Mouse (Mus musculus): ENCODE measurements at regions not wholly inside any gene's neighbourhood (a gene's known extent, or its start where the extent isn't known, plus 50 kb on each side); places are given as distances from the start of the nearest gene placed in this dataset.

DNA sequence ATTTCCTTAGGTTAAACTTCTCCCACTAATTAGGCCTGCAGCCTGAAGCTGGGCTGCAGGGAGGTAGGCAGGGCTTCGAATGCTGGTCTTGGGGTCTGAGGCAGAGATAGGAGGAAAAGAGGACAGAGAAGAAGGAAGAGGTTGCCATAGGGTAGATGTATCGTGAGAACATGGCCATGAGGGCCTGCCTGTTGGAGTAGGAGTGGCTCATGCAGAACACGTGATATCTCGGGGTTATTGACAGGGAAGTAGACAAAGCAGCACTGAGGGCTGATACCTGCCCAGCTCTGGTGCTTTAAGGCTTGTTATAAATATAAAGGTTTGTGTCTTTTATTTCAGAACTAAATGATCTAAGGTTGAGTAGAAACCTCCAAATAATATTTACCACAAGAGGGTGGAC, 628.9 kb downstream of the Zfp706 start:
- no peak for DNase-seq

DNA sequence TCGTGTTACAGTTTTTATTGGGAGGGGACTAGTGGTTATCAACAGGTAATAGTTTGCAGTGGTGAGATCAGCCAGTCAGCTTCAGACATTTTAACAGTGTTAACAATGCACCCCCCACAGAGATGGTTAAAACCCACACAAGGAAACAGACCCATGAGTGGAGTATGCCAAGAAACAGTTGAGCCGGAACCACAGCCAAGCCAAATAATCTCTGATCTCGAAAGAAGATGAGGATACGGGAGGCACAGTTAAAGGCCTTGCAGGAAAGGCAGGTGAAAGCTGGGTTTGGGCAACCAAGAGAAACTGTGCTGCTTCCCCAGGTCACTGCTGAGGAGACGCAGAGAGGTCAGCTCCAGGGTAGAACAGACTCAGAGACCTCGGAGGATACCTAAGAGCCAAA, 631.0 kb downstream of the Zfp706 start:
- no peak for DNase-seq

DNA sequence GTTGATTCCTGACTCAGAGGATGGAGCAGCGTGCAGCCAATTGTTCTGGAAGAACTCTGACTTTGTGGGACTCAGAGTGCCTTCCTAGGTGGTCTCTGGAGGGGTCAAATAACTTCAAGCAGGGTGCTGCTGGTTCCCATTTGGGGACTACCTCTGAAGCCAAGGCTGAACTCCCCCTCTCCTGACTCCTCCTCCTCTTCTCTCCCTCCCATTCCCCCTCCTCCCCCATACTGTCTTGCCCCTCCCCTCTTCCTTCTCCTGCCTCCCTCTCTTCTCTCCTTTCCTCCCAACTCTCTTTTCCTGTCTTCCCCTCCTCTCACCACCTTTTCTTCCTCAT, 632.1 kb downstream of the Zfp706 start:
- no peak for DNase-seq

GRCm38 (mm10) chr15:36374732-36375548, 632.6 kb downstream of the Zfp706 start:
- peak; percentile 67 for DNase-seq

DNA sequence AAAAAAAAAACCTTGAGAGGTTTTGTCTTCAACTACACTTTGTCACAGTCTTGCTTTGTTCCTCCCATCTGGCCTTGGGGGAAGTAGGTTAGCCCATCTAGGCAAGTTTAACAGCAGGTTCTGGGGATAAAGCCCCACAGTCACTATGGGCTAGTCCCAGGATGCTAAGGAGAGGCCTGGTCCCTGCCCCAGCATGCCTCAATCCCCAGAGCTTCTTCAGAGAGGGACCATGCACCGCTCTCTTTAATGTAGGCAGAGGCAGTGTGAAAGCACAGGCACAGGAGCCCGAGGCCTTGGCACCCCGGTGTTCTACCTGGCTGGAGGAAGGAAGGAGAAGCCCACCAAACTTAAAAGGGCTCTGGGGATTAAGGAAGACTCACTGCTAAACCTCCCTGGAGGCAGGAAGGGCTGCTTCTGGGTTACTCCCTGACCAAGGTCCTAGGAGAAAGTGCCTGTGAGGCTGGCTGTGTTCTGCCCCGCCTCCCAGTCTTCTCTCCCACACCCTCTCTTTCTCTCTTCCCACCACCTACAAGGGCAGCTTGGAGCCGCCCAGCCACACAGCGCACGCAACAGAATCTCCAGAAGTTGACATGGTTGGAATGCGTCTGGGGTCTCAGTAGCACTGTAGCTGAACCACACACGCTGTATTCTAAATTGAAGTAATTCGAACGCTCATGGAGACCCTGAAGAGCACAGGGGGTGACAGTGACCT, 633.5 kb downstream of the Zfp706 start:
- no peak for DNase-seq

DNA sequence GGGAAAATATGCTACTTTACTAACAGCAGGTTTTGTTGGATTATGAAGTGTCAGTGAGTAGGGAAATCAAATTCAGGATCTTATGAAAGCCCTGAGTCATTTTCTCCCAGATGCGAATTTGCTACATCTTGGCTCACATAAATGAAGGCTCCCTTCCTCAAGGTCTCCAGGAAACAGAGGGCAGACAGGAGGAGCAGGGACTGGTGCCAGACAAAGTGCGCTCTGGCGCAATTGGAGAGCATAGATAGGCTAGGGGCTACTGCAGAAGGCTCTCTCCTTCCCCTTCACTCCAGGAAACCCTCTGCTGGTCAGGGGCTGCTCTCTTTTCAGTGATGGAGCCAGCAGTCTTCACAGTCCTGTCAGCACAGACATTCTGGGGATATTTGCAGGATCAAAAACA, 634.1 kb downstream of the Zfp706 start:
- DNase-seq, result no peak

DNA sequence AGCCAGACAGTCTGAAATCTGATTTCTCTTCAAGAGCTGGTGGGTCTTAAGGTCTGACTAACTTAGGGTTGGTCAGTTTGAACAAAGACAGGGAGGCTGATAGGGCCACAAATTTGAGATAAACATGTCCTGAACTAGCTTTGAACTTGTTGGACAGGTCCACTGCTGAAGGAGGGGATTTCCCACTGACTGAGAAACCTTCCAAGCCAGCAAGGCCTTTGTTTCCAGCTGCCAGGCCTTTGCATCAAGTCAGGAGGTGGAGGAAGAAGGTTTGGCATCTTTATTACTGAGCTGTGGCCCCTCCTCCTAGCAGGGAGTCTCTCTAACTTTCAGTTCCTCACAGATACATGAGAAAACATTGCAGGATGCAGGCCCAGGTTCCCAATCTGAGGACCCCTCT, 636.2 kb downstream of the Zfp706 start:
- no peak for DNase-seq

DNA sequence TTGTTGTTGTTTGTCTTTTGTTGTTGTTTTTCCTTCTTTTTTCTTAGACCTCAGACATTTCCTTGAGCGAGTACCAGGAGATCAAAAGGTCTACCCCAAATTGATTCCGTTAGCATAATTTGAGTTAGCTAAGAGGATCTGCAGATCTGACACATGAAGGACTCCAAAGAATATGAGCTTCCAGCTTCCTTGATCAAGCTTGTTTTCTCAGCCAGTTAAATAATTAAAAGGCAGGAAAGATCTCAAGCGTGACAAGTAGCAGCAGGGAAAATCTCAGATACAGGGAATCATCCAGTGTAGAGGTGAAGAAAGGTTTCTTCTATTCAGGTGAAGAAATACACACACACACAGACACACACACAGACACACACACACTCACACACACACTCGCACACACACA, 636.7 kb downstream of the Zfp706 start:
- DNase-seq, result no peak

GRCm38 (mm10) chr15:36367296-36367695, 640.3 kb downstream of the Zfp706 start:
- no peak for DNase-seq

- DNase-seq, result no peak
Measured at GRCm38 (mm10) chr15:36364757-36365156, 642.8 kb downstream of the Zfp706 start.

GRCm38 (mm10) chr15:36364062-36364461, 643.5 kb downstream of the Zfp706 start:
- DNase-seq, result no peak

DNA sequence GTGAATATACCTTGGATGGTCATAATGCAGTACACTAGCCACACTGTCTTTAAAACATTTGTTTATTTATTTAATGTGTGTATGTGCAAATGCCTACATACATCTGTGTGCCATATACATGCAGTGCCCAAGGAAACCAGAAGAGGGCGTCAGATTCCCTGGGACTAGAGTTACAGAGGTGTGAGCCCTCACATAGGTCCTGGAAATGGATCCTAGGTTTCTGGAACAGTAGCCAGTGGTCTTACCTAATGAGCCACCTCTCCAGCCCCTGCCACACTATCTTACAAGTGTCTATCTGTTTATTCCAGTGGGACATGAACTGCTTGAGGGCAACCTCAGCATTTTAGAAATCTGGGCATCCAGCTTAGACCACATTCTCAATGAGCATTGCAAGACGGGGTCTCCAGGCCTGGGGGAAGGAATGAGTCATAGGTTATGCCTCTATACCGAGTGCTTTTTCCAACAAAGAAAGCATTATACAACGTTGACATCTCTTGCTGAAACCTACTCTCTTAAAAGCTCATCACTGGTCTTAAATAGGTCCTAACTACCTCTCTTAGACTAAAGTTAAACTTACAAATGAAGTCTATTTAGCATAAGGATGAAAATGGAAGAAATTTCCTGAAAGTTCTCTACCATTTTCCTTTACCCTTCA, 644.5 kb downstream of the Zfp706 start:
- no peak for DNase-seq

- no peak for DNase-seq
Measured at GRCm38 (mm10) chr15:36361522-36362148, 645.9 kb downstream of the Zfp706 start.

- no peak for DNase-seq
Measured at GRCm38 (mm10) chr15:36360694-36361521, 646.7 kb downstream of the Zfp706 start.

DNA sequence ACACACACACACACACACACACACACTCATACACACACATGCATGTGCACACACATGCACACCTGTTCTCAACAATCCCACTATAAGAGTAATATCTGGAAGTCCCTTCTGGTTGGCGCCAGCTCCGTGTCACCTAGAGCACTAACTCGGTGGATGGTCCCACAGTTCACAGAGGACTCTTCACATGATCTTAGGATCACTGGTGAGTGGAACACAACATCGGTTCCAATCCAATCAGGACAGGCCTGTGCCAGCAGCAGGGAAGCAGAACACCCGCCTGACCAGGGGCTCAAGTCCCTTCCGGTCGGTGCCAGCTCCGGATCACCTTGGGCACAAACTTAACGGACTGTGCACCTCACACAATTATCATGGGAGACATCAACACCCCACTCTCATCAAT, 651.7 kb downstream of the Zfp706 start:
- no peak for DNase-seq

DNA sequence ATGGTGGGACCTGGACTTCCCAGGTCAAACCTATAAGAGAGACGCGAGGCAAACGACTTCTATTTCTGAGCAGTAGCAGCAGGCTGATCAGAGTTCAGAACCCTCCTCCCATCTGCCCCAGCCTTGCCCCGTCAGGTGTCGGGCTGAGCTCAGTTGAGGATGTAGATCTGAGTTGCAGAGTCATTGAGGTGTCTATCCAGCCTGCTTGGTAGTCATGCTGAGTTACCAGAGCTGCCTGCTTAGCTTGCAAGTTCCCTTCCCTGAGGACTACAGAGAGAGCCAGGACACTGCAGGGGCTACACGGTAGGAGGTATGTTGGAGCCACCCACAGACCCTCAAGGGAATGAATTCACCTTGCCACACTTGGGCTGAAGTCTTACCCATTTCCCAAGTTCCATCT, 653.0 kb downstream of the Zfp706 start:
- no peak for DNase-seq

- no peak for DNase-seq
Measured at GRCm38 (mm10) chr15:36353793-36354192, 653.8 kb downstream of the Zfp706 start.

DNA sequence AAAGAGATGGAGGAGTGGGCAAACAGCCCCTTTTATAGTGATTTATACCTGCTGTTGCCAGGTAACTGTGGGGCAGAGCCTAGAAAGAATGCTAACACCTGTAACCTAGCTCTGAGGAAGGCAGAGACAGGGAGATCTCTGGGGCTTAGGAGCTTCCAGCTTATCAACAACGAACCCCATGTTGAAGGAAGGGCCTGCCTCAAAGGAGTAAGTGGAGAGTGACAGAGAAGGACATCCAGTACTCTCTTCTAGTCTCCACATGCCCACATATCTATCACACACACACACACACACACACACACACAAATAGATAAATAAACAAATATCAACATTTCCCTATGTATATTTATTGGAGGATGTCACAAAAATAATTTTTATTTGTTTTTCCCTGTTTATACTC, 654.6 kb downstream of the Zfp706 start:
- DNase-seq, result no peak

- no peak for DNase-seq
Measured at GRCm38 (mm10) chr15:36351693-36352092, 655.9 kb downstream of the Zfp706 start.

- DNase-seq, result no peak
Measured at GRCm38 (mm10) chr15:36348348-36348747, 659.2 kb downstream of the Zfp706 start.

DNA sequence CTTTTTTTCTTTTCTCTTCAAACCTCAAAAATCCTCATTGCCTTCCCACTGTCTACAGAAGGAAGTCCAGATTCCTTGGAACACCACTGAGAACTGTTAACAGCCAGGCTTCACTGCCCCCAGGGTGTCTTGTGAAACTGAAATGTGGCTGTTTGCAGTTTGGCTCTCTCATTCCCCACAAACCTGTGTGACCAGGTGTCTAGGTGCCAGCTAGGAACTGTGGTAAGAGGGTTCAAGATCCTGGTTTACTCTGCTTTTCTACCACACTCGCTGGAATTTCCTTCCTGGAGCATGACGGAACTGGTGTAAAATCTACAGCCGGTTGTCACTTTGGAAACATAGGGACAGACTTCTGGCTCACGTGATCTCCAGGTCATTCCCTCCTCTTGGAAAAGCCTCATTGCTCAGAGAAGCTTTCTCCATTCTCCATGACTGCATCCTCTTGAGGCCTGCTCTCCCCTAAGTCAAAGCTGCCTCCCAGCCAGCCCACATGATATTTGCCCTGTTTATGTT, 660.2 kb downstream of the Zfp706 start:
- no peak for DNase-seq

DNA sequence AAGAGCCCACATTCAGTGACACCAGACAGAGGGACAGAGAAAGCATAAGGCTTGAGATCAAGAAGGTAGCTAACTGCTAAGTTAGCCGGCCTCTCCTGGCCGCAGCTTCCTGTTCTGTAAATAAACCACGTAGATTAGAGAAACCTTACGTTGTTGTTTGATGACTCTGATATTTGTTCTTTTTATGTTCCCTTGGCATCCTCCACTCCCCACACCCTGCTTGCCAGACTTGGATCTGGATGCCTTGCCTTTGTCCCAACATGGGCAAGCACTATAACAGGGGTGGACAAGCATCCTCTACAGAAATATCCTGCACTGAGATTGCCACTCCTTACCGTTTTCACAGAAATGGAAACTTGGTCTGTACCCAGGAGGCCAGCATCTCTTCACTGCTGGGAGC, 661.4 kb downstream of the Zfp706 start:
- no peak for DNase-seq

Measured in thymus, postnatal 4 days (tissue).